Mouse (Mus musculus) heart, embryonic 11.5 days (tissue): Measurements from ENCODE around the gene Rasgrp3. TPM values are rescaled to one million over a fixed set of nuclear protein-coding genes. Genes with fewer than 3 reads are reported as not detected.

Experiments used
- ATAC-seq: fragments of 200-750 bp; cut with Nextera tagmentation; replicated peaks from 2 replicates; pipeline ENCODE4 v1.8.0; 2017; ENCODE audit warnings: moderate library complexity; ENCODE audit not compliant: insufficient number of reproducible peaks, low FRiP score, low TSS enrichment
- H3K27ac ChIP-seq: fragments of 300-500 bp; sonication (generic); 2 replicates; pipeline ENCODE4 v1.5.1; 2014; ENCODE audit warnings: mild to moderate bottlenecking, low read depth, low read length
- H3K27me3 ChIP-seq: fragments of 300-500 bp; sonication (generic); 2 replicates; pipeline ENCODE4 v1.6.1; 2014; ENCODE audit warnings: mild to moderate bottlenecking, low read length, mixed read lengths; ENCODE audit not compliant: control insufficient read depth, insufficient read depth
- H3K36me3 ChIP-seq: fragments of 300-500 bp; sonication (generic); 2 replicates; pipeline ENCODE4 v1.6.1; 2014; ENCODE audit warnings: mild to moderate bottlenecking, low read length, moderate library complexity, mixed read lengths; ENCODE audit not compliant: control insufficient read depth, insufficient read depth
- H3K4me1 ChIP-seq: fragments of 300-500 bp; sonication (generic); 2 replicates; pipeline ENCODE4 v1.6.1; 2014; ENCODE audit warnings: low read length; ENCODE audit not compliant: control insufficient read depth, insufficient read depth
- H3K4me2 ChIP-seq: fragments of 300-500 bp; sonication (generic); 2 replicates; pipeline ENCODE4 v1.6.1; 2014; ENCODE audit warnings: mild to moderate bottlenecking, moderate library complexity
- H3K4me3 ChIP-seq: fragments of 300-500 bp; sonication (generic); 2 replicates; pipeline ENCODE4 v1.5.1; 2014; ENCODE audit warnings: low read depth, low read length
- H3K9ac ChIP-seq: fragments of 300-500 bp; sonication (generic); 2 replicates; pipeline ENCODE4 v1.6.1; 2014; ENCODE audit warnings: mild to moderate bottlenecking, low read depth, low read length, moderate library complexity
- H3K9me3 ChIP-seq: fragments of 300-500 bp; sonication (generic); replicated peaks from 2 replicates; pipeline ENCODE4 v1.6.1; 2016; ENCODE audit warnings: low read length; ENCODE audit not compliant: control insufficient read depth
- WGBS: fragments of 180-500 bp; shearing (Covaris S2); extraction: QIAGEN DNeasy Blood & Tissue Kit; methylation state at CpG from one replicate; pipeline ENCODE4 v1.1.7; 2014; ENCODE audit not compliant: insufficient replicate concordance; 5-methylcytosine and 5-hydroxymethylcytosine counted together
- polyA plus RNA-seq: library from polyadenylated mRNA; unstranded; fragments of >200 nt; fragmentation: Nextera tagmentation; extraction: Ambion mirVana; gene quantifications from 2 replicates; pipeline ENCODE4 v1.2.1, GENCODE M21; 2014

Rasgrp3 gene
- polyA plus RNA-seq = 18.3 and 18.4 TPM in 2 replicates

DNA sequence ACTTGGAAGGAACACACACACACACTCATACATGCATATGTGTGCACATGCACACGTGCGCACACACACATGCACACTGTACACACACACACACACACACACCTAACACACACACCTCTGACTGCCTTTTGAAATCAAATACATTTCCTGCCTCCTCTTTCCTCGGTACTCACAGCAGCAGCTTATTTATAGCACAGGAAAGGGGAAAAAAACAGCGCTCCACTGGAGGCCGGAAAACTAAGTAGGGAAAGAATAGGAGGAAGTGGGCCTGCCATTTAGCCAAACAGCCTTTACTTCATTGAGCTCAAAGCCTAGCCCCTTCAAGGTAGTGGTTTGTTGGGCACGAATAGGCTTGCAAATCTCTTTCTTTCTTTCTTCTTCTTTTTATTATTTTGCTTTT lies at the start of gene Rasgrp3:
Gene Rasgrp3 (plus strand): TSS at position 298 of the 400 bp plus-strand sequence.
- Histone ChIP-seq H3K4me3 (peak within 1 kb of the TSS; percentile 34), H3K9ac (peak within 1 kb of the TSS; percentile 23; the same call in 1 of the 2 replicates), H3K27me3 (no peaks in the 10 kb centered on the region), H3K36me3 (no peaks in the 10 kb centered on the region), H3K4me2 (peak within 1 kb of the TSS; percentile 44), H3K9me3 (no peaks in the 10 kb centered on the region), H3K27ac (peak within 1 kb of the TSS; percentile 36; the same call in 1 of the 2 replicates), H3K4me1 (no peaks in the 10 kb centered on the region)
- WGBS = 48% methylated on average over 6 of the region's 6 CpGs
- peak; percentile 52; the same call in 1 of the 2 replicates for ATAC-seq

DNA sequence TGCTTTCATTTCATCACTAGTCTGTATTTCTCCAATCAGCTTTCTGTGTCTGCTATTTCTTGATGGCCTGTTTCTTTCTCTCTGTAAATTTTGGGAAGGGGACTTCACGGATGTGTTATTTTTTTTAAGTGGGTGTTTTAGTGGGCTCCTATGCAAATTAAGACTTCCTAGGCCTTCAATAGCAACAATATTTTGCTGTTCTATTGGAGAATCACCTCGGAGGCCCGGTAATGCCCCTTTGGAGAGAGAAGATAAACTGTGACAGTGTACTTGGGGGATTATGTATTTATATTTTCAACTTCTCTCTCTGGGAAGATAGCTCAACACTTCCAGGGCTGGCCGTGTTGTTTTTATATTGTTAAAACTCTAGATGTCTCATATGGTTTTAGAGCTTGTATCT lies 47.3 kb upstream of the Rasgrp3 start:
- WGBS = 75% methylated on average over 4 of the region's 4 CpGs
- ATAC-seq = no peak
- no peak overlapping the region for H3K9ac ChIP-seq
- H3K27ac ChIP-seq = no peak overlapping the region
- H3K4me1 ChIP-seq = no peaks in the 10 kb centered on the region
- H3K27me3 ChIP-seq = no peaks in the 10 kb centered on the region
- H3K4me3 ChIP-seq = no peak overlapping the region
- peaks cover 12% of the 10 kb centered on the region for H3K36me3 ChIP-seq
- H3K4me2 ChIP-seq = no peak overlapping the region
- no peaks in the 10 kb centered on the region for H3K9me3 ChIP-seq

DNA sequence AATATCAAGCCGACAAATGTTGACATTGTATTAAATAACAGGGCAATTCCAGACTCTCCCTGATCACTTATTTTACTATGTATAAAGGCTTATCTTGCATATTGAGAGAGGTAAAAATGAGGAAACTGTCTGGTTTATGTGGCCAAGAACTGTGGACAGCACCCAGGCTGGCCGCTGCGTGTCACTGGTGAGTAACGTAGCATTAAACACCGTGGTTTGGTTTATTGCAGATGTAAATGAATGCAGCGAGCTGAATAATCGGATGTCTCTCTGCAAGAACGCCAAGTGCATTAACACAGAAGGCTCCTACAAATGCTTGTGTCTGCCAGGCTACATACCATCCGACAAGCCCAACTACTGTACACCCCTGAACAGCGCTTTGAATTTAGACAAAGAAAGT lies 45.6 kb upstream of the Rasgrp3 start:
- Histone ChIP-seq H3K27me3 (no peaks in the 10 kb centered on the region), H3K36me3 (peaks cover 10% of the 10 kb centered on the region), H3K4me2 (no peak overlapping the region), H3K4me1 (no peaks in the 10 kb centered on the region), H3K27ac (no peak overlapping the region), H3K9me3 (no peaks in the 10 kb centered on the region), H3K4me3 (no peak overlapping the region), H3K9ac (no peak overlapping the region)
- WGBS = 90% methylated on average over 10 of the region's 10 CpGs
- ATAC-seq = no peak

DNA sequence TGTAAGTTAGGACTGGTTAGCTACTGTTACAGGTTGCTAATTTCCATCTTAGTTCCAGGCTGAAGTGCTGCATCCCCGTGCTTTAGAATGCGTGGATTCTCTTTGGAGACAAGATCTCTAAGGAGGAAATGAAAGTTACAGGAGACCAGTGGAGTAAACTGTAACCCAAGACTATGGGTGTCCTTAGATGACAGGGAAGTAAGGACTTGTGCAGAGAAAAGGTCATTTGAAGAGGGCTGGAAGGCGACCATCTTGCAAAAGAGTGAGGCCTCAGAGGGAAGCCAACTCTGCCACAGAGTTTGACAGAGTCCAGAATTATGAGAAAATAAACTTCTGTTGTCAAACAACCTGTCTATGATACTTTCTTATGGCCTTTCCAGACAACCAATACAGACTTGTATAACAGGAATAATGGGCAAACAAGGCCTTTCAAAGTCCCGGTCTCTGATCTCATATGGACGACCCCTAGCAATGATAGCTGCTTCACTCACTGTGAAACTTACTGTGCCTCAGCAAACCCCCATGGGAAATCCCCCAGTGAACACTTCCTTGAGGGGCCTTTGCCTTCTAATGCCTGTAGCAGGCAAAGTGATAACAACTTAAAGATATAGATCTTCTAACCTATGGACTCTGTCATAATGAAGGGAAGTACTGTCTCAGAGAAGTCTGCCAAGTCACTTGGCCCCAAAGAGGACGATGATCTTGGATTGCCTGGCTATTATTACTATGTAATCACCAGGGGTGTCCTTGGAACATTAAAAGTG lies 44.1 kb upstream of the Rasgrp3 start:
- Histone ChIP-seq H3K27me3 (no peaks in the 10 kb centered on the region), H3K4me2 (no peak overlapping the region), H3K9ac (no peak overlapping the region), H3K36me3 (peaks cover 10% of the 10 kb centered on the region), H3K4me3 (no peak overlapping the region), H3K9me3 (no peaks in the 10 kb centered on the region), H3K27ac (no peak overlapping the region), H3K4me1 (no peaks in the 10 kb centered on the region)
- ATAC-seq = no peak
- WGBS = 72% methylated on average over 6 of the region's 6 CpGs

DNA sequence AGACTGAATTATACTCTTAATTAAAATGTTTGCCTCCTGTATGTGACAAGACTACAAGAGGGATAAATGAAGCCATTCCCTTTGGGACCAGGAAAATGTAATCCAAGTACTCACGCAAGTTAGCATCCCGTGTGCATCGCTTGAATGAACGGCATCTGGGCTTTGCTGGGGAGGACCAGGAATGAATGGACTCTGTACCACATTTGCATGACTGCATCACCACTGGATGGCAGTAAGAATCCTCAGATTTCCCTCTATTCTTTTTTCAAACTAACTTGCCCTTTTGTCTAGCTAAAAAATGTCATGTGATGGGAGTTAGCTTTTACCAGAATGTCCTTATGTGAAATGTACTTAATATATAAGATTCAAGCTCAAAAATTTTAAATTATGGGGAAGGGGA lies 29.3 kb upstream of the Rasgrp3 start:
- Histone ChIP-seq H3K4me3 (no peak overlapping the region), H3K4me2 (no peak overlapping the region), H3K36me3 (no peaks in the 10 kb centered on the region), H3K9me3 (no peaks in the 10 kb centered on the region), H3K4me1 (no peaks in the 10 kb centered on the region), H3K27me3 (no peaks in the 10 kb centered on the region), H3K9ac (no peak overlapping the region), H3K27ac (no peak overlapping the region)
- no peak for ATAC-seq
- 60% methylated on average over 4 of the region's 4 CpGs for WGBS

DNA sequence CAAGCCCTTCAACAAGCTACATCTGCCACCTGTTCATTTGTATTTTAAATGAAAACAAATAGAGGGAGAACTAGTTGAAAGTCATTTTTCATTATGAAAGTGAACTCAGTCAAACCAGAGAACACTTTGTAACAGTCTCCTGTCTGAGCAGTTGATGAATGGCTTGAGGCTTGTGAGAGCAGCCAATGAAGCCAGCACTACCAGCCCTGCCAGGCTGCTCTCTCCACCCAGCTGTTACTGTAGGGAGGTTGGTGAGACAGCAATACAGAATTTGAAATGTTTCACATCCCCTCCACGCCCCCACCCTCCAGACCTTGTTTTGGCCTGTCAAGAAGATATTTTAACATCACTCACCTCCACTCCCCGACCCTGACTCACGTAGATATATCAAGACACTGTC lies 18.8 kb upstream of the Rasgrp3 start:
- no peak overlapping the region for H3K4me3 ChIP-seq
- H3K36me3 ChIP-seq = no peaks in the 10 kb centered on the region
- no peak overlapping the region for H3K9ac ChIP-seq
- no peaks in the 10 kb centered on the region for H3K27me3 ChIP-seq
- no peaks in the 10 kb centered on the region for H3K4me1 ChIP-seq
- H3K4me2 ChIP-seq = no peak overlapping the region
- no peaks in the 10 kb centered on the region for H3K9me3 ChIP-seq
- 64% methylated on average over 3 of the region's 3 CpGs for WGBS
- no peak overlapping the region for H3K27ac ChIP-seq
- no peak for ATAC-seq

DNA sequence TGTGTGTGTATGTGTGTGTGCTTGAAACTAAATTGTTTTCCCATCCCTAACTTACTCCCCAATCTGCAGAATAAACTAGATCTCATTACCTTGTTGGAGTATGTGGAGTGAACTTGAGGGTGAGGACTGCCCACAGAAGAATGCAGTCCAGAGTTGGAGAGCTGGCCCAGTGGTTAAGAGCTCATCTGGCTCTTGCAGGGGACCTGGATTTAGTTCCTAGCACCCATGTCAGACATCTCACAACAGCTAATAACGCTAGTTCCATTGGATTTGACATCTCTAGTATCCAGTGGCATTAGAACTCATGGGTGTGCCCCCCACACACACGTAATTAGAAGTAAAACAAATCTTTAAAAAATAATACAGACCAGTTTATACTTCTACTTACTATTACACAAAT lies 1.5 kb upstream of the Rasgrp3 start:
- H3K4me2 ChIP-seq = no peak overlapping the region
- no peak overlapping the region for H3K4me3 ChIP-seq
- H3K27me3 ChIP-seq = no peaks in the 10 kb centered on the region
- no peaks in the 10 kb centered on the region for H3K9me3 ChIP-seq
- no peak overlapping the region for H3K27ac ChIP-seq
- H3K9ac ChIP-seq = no peak overlapping the region
- H3K4me1 ChIP-seq = no peaks in the 10 kb centered on the region
- WGBS = 83% methylated on average over 2 of the region's 2 CpGs
- no peak for ATAC-seq
- H3K36me3 ChIP-seq = no peaks in the 10 kb centered on the region

DNA sequence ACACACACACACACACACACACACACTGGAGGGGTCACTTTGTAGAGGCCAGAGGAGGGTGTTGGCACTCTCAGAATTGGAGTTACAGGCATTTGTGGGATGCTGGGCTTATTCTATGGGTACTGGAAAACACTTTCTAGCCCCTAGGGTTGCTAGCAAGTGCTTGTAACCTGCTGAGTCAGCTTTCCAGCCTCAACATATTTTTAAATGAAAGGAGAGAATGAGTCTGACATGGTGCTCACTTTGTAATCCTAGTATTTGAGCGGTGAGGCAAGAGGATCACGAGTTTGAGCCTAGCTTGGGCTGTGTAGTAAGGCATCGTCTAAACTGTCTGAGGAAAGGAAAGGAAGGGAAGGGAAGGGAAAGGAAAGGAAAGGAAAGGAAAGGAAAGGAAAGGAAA lies 825 bp upstream of the Rasgrp3 start:
- H3K4me2 ChIP-seq = no peak overlapping the region
- H3K9me3 ChIP-seq = no peaks in the 10 kb centered on the region
- no peak for ATAC-seq
- H3K9ac ChIP-seq = no peak overlapping the region
- H3K4me1 ChIP-seq = no peaks in the 10 kb centered on the region
- 63% methylated on average over 3 of the region's 3 CpGs for WGBS
- no peak overlapping the region for H3K4me3 ChIP-seq
- H3K36me3 ChIP-seq = no peaks in the 10 kb centered on the region
- H3K27ac ChIP-seq = no peak overlapping the region
- H3K27me3 ChIP-seq = no peaks in the 10 kb centered on the region

DNA sequence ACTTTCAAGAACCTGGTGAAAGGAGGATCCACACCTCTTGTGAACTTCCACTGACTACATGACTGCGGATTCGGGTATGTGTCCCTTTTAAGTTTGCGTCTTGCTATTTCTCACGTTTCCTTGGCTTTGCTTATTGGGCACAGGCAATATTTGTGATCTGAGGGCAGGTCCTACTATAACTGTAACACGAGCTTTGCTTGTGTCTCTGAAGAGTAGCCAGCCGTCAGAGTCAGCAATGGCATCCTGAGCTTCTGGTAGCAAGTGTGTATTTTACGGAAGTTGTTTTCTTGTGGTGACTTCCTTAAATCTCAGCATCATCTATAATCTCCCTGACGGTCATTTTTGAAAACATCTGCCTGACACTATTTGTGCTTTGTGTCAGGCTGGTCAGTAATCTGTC lies 399 bp downstream of the Rasgrp3 start:
- Histone ChIP-seq H3K9ac (peak overlapping the region; percentile 23; the same call in 1 of the 2 replicates), H3K9me3 (no peaks in the 10 kb centered on the region), H3K27ac (peak overlapping the region; percentile 36; the same call in 1 of the 2 replicates), H3K4me2 (peak overlapping the region; percentile 2), H3K36me3 (no peaks in the 10 kb centered on the region), H3K27me3 (no peaks in the 10 kb centered on the region), H3K4me1 (no peaks in the 10 kb centered on the region), H3K4me3 (peak overlapping the region; percentile 34)
- 55% methylated on average over 8 of the region's 8 CpGs for WGBS
- ATAC-seq = no peak
